Comparison of ENCODE assay signal across 8 mouse cellular contexts in the genomic region with DNA sequence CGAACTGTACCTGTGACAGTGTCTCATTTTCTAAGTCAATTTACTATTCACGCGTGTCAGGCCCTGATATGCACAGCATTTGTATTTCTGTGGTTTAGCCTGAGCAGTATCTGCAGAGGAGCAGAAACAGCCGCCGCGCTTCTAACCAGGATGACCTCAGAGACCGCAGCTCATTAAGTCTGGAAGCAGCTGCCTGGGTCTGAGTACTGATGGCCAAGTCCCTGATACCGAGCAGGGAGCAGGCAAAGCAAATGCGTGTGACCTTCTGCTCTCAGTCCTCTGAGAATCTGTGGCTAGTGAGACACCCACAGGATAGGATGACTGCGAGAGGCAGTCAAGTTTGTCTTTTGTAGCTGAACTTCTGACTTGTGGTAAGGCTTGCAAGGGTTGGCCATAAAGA.
DNase-seq lines count a peak whose midpoint lies in the region; ATAC-seq and TF ChIP-seq lines count a peak whose summit lies in the region.

No protein-coding gene starts in this region.

- H3K4me3 ChIP-seq in bone marrow, adult 2 months (replicated peaks; ENCODE audit: control insufficient read depth, low read depth, low read length), result no peak overlapping the region
- no peak overlapping the region for H3K4me3 ChIP-seq in liver, postnatal 0 days (ENCODE audit: low read depth, low read length)

- DNase-seq in embryo, embryonic 10 days (ENCODE audit: low spot score), result peak; percentile 16
- DNase-seq in embryo, embryonic 11 days, result no peak
- DNase-seq in induced T-regulatory cell, adult 2 months (ENCODE audit: low read depth), result peak; percentile 12
- peak; percentile 27 for DNase-seq in liver, postnatal 0 days
- DNase-seq in frontal cortex, postnatal 36 days (ENCODE audit: low spot score in 2 of 2), result no peak
- no peak for DNase-seq in thymus, postnatal 10 days (ENCODE audit: low spot score in 2 of 2)
- no peak for DNase-seq in left cerebral cortex, adult 8-10 months (ENCODE audit: low spot score in 2 of 2)

- H3K4me1 ChIP-seq in bone marrow, adult 2 months (ENCODE audit: control insufficient read depth, insufficient read depth, low read length), result peaks cover 8% of the 10 kb centered on the region
- peaks cover 8% of the 10 kb centered on the region; the same call in 1 of the 2 replicates for H3K4me1 ChIP-seq in liver, postnatal 0 days (ENCODE audit: insufficient read depth)

- no peaks in the 10 kb centered on the region for H3K36me3 ChIP-seq in liver, postnatal 0 days (replicated peaks; ENCODE audit: insufficient read depth, low read length)

- TF ChIP-seq POLR2A in bone marrow, adult 2 months (IDR thresholded peaks at IDR 0.05; ENCODE audit: borderline replicate concordance, control insufficient read depth, low read depth, low read length), result no peak

- peak; percentile 59 for ATAC-seq in liver, postnatal 0 days

- H3K4me2 ChIP-seq in liver, postnatal 0 days (ENCODE audit: low read depth, low read length), result no peak overlapping the region

- 4% methylated on average over 10 of the region's 10 CpGs for WGBS in bone marrow, adult 2 months
- WGBS in liver, postnatal 0 days (ENCODE audit: insufficient replicate concordance), result 32% methylated on average over 10 of the region's 10 CpGs

- TF ChIP-seq EP300 in liver, postnatal 0 days (IDR thresholded peaks at IDR 0.05; ENCODE audit: low read depth), result no peak; the same call in 1 of the 2 replicates

- peak overlapping the region; percentile 52 for H3K27ac ChIP-seq in bone marrow, adult 2 months (ENCODE audit: control insufficient read depth, insufficient read depth, low read depth, low read length, poor library complexity)
- peak overlapping the region; percentile 66; the same call in 1 of the 2 replicates for H3K27ac ChIP-seq in liver, postnatal 0 days (ENCODE audit: low read depth)

- no peak for TF ChIP-seq CTCF in bone marrow, adult 2 months (IDR thresholded peaks at IDR 0.05; ENCODE audit: control insufficient read depth, insufficient read depth, low read length)
- TF ChIP-seq CTCF in liver, postnatal 0 days (IDR thresholded peaks at IDR 0.05; ENCODE audit: low read depth), result no peak

- H3K27me3 ChIP-seq in liver, postnatal 0 days (ENCODE audit: insufficient read depth, low read length), result no peaks in the 10 kb centered on the region

- H3K9me3 ChIP-seq in liver, postnatal 0 days (ENCODE audit: low read length), result no peaks in the 10 kb centered on the region

- no peak overlapping the region for H3K9ac ChIP-seq in liver, postnatal 0 days (replicated peaks)

Comparison
In these comparisons a context has a peak if more than half of its experiments do, and no peak if none do; other contexts are left out.
1. DNase-seq: peak in embryo, embryonic 10 days (single experiment), induced T-regulatory cell, adult 2 months (single experiment) and liver, postnatal 0 days (single experiment); none in embryo, embryonic 11 days (single experiment), frontal cortex, postnatal 36 days (0 of 2), thymus, postnatal 10 days (0 of 2) and left cerebral cortex, adult 8-10 months (0 of 2).